Mouse (Mus musculus) CH12.LX (cell line): ENCODE measurements around the gene Ankrd24.

Experiments
- BHLHE40 ChIP-seq: IDR thresholded peaks from 2 replicates; pipeline ENCODE4 v1.6.1; 2011; ENCODE audit warnings: mild to moderate bottlenecking, low read depth, low read length, improper control_type of control experiment
- CHD2 ChIP-seq: IDR thresholded peaks from 2 replicates; pipeline ENCODE4 v1.6.1; 2011; ENCODE audit warnings: low read length, improper control_type of control experiment
- CTCF ChIP-seq, 2 experiments: IDR thresholded peaks in 1 of 2; conservative IDR thresholded peaks in 1 of 2; 2 replicates each; pipeline ENCODE4 v1.5.1; 2011 to 2012; ENCODE audit warnings: low read depth in 2 of 2, low read length in 2 of 2, improper control_type of control experiment in 1 of 2, inconsistent platforms in 1 of 2, mild to moderate bottlenecking in 1 of 2, moderate library complexity in 1 of 2
- MAX ChIP-seq: IDR thresholded peaks from 2 replicates; pipeline ENCODE4 v1.6.1; 2011; ENCODE audit warnings: low read length, improper control_type of control experiment
- TCF12 ChIP-seq: IDR thresholded peaks from 2 replicates; pipeline ENCODE4 v1.6.1; 2014; ENCODE audit warnings: low read depth, mild to moderate bottlenecking, inconsistent platforms, low read length, improper control_type of control experiment

- TF ChIP-seq MAX = no peak
- TF ChIP-seq CHD2 = no peak
- TF ChIP-seq CTCF (conservative IDR thresholded peaks at IDR 0.05 in 1 of 2, IDR thresholded peaks at IDR 0.05 in 1 of 2; ENCODE audit: low read depth in 2 of 2, low read length in 2 of 2) = no peak
- no peak for TF ChIP-seq TCF12
- no peak for TF ChIP-seq BHLHE40
These were observed 17.1 kb downstream of the Ankrd24 start for GRCm38 (mm10) chr10:81645391-81645790.
